Mouse (Mus musculus) heart, adult 2 months (tissue): ENCODE measurements around the gene Uhmk1.

ENCODE experiments used
- CTCF ChIP-seq: fragments of 200-600 bp; IDR thresholded peaks from 2 replicates; pipeline ENCODE4 v1.8.1; 2022; ENCODE audit warnings: antibody characterized with exemption, mild to moderate bottlenecking, moderate library complexity
- EP300 ChIP-seq: fragments of 200-500 bp; IDR thresholded peaks from 2 replicates; pipeline ENCODE4 v1.6.1; 2011; ENCODE audit warnings: low read depth, low read length, control low read depth; ENCODE audit not compliant: insufficient read depth

DNA sequence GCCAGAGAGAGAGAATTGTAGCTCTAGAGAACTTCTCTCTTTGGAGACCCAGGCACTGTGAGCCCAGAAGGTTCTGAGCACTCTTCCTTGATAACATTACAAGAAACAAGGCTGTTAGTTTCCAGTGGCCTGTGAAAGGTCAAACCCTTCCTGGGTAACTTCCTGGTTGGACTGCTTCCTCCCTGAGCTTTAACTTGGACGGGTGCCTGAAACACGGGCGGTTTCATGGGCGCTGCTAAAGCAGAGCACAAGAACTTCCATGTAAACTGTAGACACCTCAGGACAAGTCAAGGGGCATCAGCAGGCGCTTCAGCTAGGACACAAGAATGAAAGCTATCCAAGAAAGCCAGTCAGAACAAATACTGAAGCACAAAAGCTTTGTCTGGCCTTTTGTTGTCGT lies 53.3 kb downstream of the Uhmk1 start:
- TF ChIP-seq EP300 (0 out of 2 replicates have a peak, but pooled peaks have one; percentile 27), CTCF (no peak)
